Mouse (Mus musculus) neural tube, embryonic 14.5 days (tissue): ENCODE results near the gene Vps13c. TPM values are rescaled to one million over a fixed set of nuclear protein-coding genes. Genes with fewer than 3 reads are reported as not detected.

ENCODE experiments used
- ATAC-seq: fragments of 200-750 bp; cut with Nextera tagmentation; 2 replicates; pipeline ENCODE4 v1.8.0; 2017; ENCODE audit warnings: low read depth, mild to moderate bottlenecking, moderate TSS enrichment, moderate library complexity
- H3K27ac ChIP-seq: fragments of 300-500 bp; sonication (generic); 2 replicates; pipeline ENCODE4 v1.5.1; 2014; ENCODE audit warnings: low read depth, mild to moderate bottlenecking, control low read depth, low read length, moderate library complexity, mixed read lengths
- H3K27me3 ChIP-seq: fragments of 300-500 bp; sonication (generic); 2 replicates; pipeline ENCODE4 v1.6.1; 2014; ENCODE audit warnings: low read length; ENCODE audit not compliant: control insufficient read depth, insufficient read depth
- H3K36me3 ChIP-seq: fragments of 300-500 bp; sonication (generic); 2 replicates; pipeline ENCODE4 v1.6.1; 2014; ENCODE audit warnings: low read length, mixed read lengths; ENCODE audit not compliant: control insufficient read depth, insufficient read depth
- H3K4me1 ChIP-seq: fragments of 300-500 bp; sonication (generic); 2 replicates; pipeline ENCODE4 v1.6.1; 2014; ENCODE audit warnings: low read length; ENCODE audit not compliant: control insufficient read depth, insufficient read depth
- H3K4me2 ChIP-seq: fragments of 300-500 bp; sonication (generic); 2 replicates; pipeline ENCODE4 v1.6.1; 2014; ENCODE audit warnings: mild to moderate bottlenecking, low read depth, low read length, control low read depth
- H3K4me3 ChIP-seq: fragments of 300-500 bp; sonication (generic); 2 replicates; pipeline ENCODE4 v1.5.1; 2014; ENCODE audit warnings: low read depth, low read length, control low read depth, mixed read lengths
- H3K9ac ChIP-seq: fragments of 300-500 bp; sonication (generic); replicated peaks from 2 replicates; pipeline ENCODE4 v1.6.1; 2014; ENCODE audit warnings: low read depth, mild to moderate bottlenecking, control low read depth, low read length, mixed read lengths
- H3K9me3 ChIP-seq: fragments of 300-500 bp; sonication (generic); 2 replicates; pipeline ENCODE4 v1.6.1; 2016; ENCODE audit warnings: low read length; ENCODE audit not compliant: control insufficient read depth
- WGBS: fragments of 180-500 bp; shearing (Covaris S2); extraction: QIAGEN DNeasy Blood & Tissue Kit; methylation state at CpG from one replicate; pipeline ENCODE4 v1.1.7; 2014; 5-methylcytosine and 5-hydroxymethylcytosine counted together
- polyA plus RNA-seq: library from polyadenylated mRNA; unstranded; fragments of >200 nt; fragmentation: Nextera tagmentation; extraction: Ambion mirVana; gene quantifications from 2 replicates; pipeline ENCODE4 v1.2.1, GENCODE M21; 2014

Vps13c gene
- polyA plus RNA-seq, 1 experiment from 2014 or later, result 16.5 TPM

- H3K27me3 ChIP-seq, result no peaks in the 10 kb centered on the region
- no peaks in the 10 kb centered on the region for H3K4me1 ChIP-seq
- WGBS, result 77% methylated on average over 3 of the region's 3 CpGs
- H3K27ac ChIP-seq, result no peak overlapping the region
- no peak overlapping the region for H3K9ac ChIP-seq
- H3K36me3 ChIP-seq, result 0 out of 2 replicates have a peak, but pooled peaks cover 6% of the 10 kb centered on the region
- ATAC-seq, result no peak
- H3K4me2 ChIP-seq, result no peak overlapping the region
- H3K4me3 ChIP-seq, result no peak overlapping the region
- no peaks in the 10 kb centered on the region for H3K9me3 ChIP-seq
These were observed 43.9 kb downstream of the Vps13c start for GRCm38 (mm10) chr9:67884095-67884494.

GRCm38 (mm10) chr9:67886981-67887720 lies 47.0 kb downstream of the Vps13c start:
- Histone ChIP-seq H3K27ac (no peak overlapping the region), H3K27me3 (no peaks in the 10 kb centered on the region), H3K4me2 (no peak overlapping the region), H3K4me3 (no peak overlapping the region), H3K36me3 (0 out of 2 replicates have a peak, but pooled peaks cover 11% of the 10 kb centered on the region), H3K9ac (no peak overlapping the region), H3K4me1 (no peaks in the 10 kb centered on the region), H3K9me3 (no peaks in the 10 kb centered on the region)
- ATAC-seq, result no peak
- 85% methylated on average over 4 of the region's 4 CpGs for WGBS

GRCm38 (mm10) chr9:67893474-67893873 lies 53.3 kb downstream of the Vps13c start:
- no peak for ATAC-seq
- no peak overlapping the region for H3K9ac ChIP-seq
- H3K27me3 ChIP-seq, result no peaks in the 10 kb centered on the region
- H3K9me3 ChIP-seq, result no peaks in the 10 kb centered on the region
- H3K27ac ChIP-seq, result no peak overlapping the region
- H3K4me3 ChIP-seq, result no peak overlapping the region
- WGBS, result 91% methylated on average over 1 of the region's 1 CpGs
- no peaks in the 10 kb centered on the region for H3K4me1 ChIP-seq
- H3K4me2 ChIP-seq, result no peak overlapping the region
- peaks cover 17% of the 10 kb centered on the region for H3K36me3 ChIP-seq

- Histone ChIP-seq H3K9me3 (no peaks in the 10 kb centered on the region), H3K36me3 (peaks cover 12% of the 10 kb centered on the region), H3K4me3 (no peak overlapping the region), H3K4me2 (no peak overlapping the region), H3K27ac (no peak overlapping the region), H3K27me3 (no peaks in the 10 kb centered on the region), H3K4me1 (no peaks in the 10 kb centered on the region), H3K9ac (no peak overlapping the region)
- no peak for ATAC-seq
- WGBS, result 71% methylated on average over 12 of the region's 12 CpGs
These were observed 56.6 kb downstream of the Vps13c start for GRCm38 (mm10) chr9:67896646-67897295.

- no peaks in the 10 kb centered on the region for H3K9me3 ChIP-seq
- no peak overlapping the region for H3K4me2 ChIP-seq
- no peak overlapping the region for H3K4me3 ChIP-seq
- no peak overlapping the region for H3K27ac ChIP-seq
- H3K27me3 ChIP-seq, result no peaks in the 10 kb centered on the region
- no peaks in the 10 kb centered on the region for H3K4me1 ChIP-seq
- no peak for ATAC-seq
- WGBS, result 63% methylated on average over 5 of the region's 5 CpGs
- 0 out of 2 replicates have a peak, but pooled peaks cover 2% of the 10 kb centered on the region for H3K36me3 ChIP-seq
- no peak overlapping the region for H3K9ac ChIP-seq
These were observed 60.2 kb downstream of the Vps13c start for GRCm38 (mm10) chr9:67900398-67900797.

GRCm38 (mm10) chr9:67904355-67904754 lies 64.2 kb downstream of the Vps13c start:
- 75% methylated on average over 6 of the region's 6 CpGs for WGBS
- H3K36me3 ChIP-seq, result peaks cover 24% of the 10 kb centered on the region; the same call in 1 of the 2 replicates

GRCm38 (mm10) chr9:67905541-67905940 lies 65.3 kb downstream of the Vps13c start:
- WGBS, result 84% methylated on average over 2 of the region's 2 CpGs
- no peaks in the 10 kb centered on the region for H3K4me1 ChIP-seq
- no peaks in the 10 kb centered on the region for H3K27me3 ChIP-seq
- no peak overlapping the region for H3K9ac ChIP-seq
- no peak overlapping the region for H3K4me2 ChIP-seq
- peaks cover 36% of the 10 kb centered on the region for H3K36me3 ChIP-seq
- H3K9me3 ChIP-seq, result no peaks in the 10 kb centered on the region
- ATAC-seq, result no peak
- no peak overlapping the region for H3K27ac ChIP-seq
- no peak overlapping the region for H3K4me3 ChIP-seq

More at GRCm38 (mm10) chr9:67904355-67904754, 64.2 kb downstream of the Vps13c start:
- Histone ChIP-seq H3K9me3 (no peaks in the 10 kb centered on the region), H3K27ac (no peak overlapping the region), H3K4me3 (no peak overlapping the region), H3K27me3 (no peaks in the 10 kb centered on the region), H3K4me1 (no peaks in the 10 kb centered on the region), H3K4me2 (no peak overlapping the region), H3K9ac (no peak overlapping the region)
- no peak for ATAC-seq

GRCm38 (mm10) chr9:67914681-67915080 lies 74.5 kb downstream of the Vps13c start:
- WGBS, result 89% methylated on average over 7 of the region's 7 CpGs
- no peak overlapping the region for H3K4me3 ChIP-seq
- no peak for ATAC-seq
- H3K27me3 ChIP-seq, result no peaks in the 10 kb centered on the region
- no peak overlapping the region for H3K4me2 ChIP-seq
- H3K4me1 ChIP-seq, result no peaks in the 10 kb centered on the region
- no peaks in the 10 kb centered on the region for H3K9me3 ChIP-seq
- H3K9ac ChIP-seq, result no peak overlapping the region
- H3K27ac ChIP-seq, result no peak overlapping the region
- H3K36me3 ChIP-seq, result peaks cover 38% of the 10 kb centered on the region

GRCm38 (mm10) chr9:67922350-67922749 lies 82.2 kb downstream of the Vps13c start:
- no peaks in the 10 kb centered on the region for H3K4me1 ChIP-seq
- no peak overlapping the region for H3K9ac ChIP-seq
- H3K4me2 ChIP-seq, result no peak overlapping the region
- WGBS, result 36% methylated on average over 5 of the region's 5 CpGs
- no peaks in the 10 kb centered on the region for H3K9me3 ChIP-seq
- no peak for ATAC-seq
- no peaks in the 10 kb centered on the region for H3K27me3 ChIP-seq
- 0 out of 2 replicates have a peak, but pooled peaks cover 13% of the 10 kb centered on the region for H3K36me3 ChIP-seq
- no peak overlapping the region for H3K27ac ChIP-seq
- no peak overlapping the region for H3K4me3 ChIP-seq
